Mouse (Mus musculus): Measurements from ENCODE around the gene Wnt3. TPM values are rescaled to one million over a fixed set of nuclear protein-coding genes. Genes with fewer than 3 reads are reported as not detected.

The Wnt3 gene
- polyA plus RNA-seq, 1 experiment from 2014 or later: 14.2 TPM

GRCm38 (mm10) chr11:103848287-103848686 lies 74.3 kb downstream of the Wnt3 start:
- Histone ChIP-seq H3K27me3 (ENCODE audit: control insufficient read depth, insufficient read depth, low read length) (no peaks in the 10 kb centered on the region), H3K4me1 (ENCODE audit: control insufficient read depth, insufficient read depth, low read length) (peaks cover 13% of the 10 kb centered on the region), H3K27ac (ENCODE audit: low read depth, low read length) (no peak overlapping the region), H3K9me3 (ENCODE audit: control insufficient read depth, low read length) (no peaks in the 10 kb centered on the region), H3K4me3 (ENCODE audit: low read depth, low read length) (no peak overlapping the region), H3K36me3 (ENCODE audit: control insufficient read depth, insufficient read depth, low read length) (no peaks in the 10 kb centered on the region; the same call in 1 of the 2 replicates), H3K4me2 (no peak overlapping the region), H3K9ac (ENCODE audit: low read length) (no peak overlapping the region)
- WGBS: 95% methylated on average over 11 of the region's 11 CpGs
- ATAC-seq (ENCODE audit: low FRiP score) (no peak), DNase-seq (ENCODE audit: low spot score, missing footprints) (peak; percentile 53)

- no peaks in the 10 kb centered on the region for H3K27me3 ChIP-seq (ENCODE audit: control insufficient read depth, insufficient read depth, low read length)
- H3K27ac ChIP-seq (ENCODE audit: low read depth, low read length): peak overlapping the region; percentile 76; the same call in 1 of the 2 replicates
- no peak overlapping the region for H3K4me3 ChIP-seq (ENCODE audit: low read depth, low read length)
- no peak overlapping the region for H3K4me2 ChIP-seq
- 46% methylated on average over 16 of the region's 16 CpGs for WGBS
- DNase-seq (ENCODE audit: low spot score, missing footprints) (peak; percentile 86), ATAC-seq (ENCODE audit: low FRiP score) (no peak)
- no peak overlapping the region for H3K9ac ChIP-seq (ENCODE audit: low read length)
- H3K4me1 ChIP-seq (ENCODE audit: control insufficient read depth, insufficient read depth, low read length): peaks cover 27% of the 10 kb centered on the region
- no peaks in the 10 kb centered on the region; the same call in 1 of the 2 replicates for H3K36me3 ChIP-seq (ENCODE audit: control insufficient read depth, insufficient read depth, low read length)
- no peaks in the 10 kb centered on the region for H3K9me3 ChIP-seq (ENCODE audit: control insufficient read depth, low read length)
These were observed 78.8 kb downstream of the Wnt3 start for GRCm38 (mm10) chr11:103852590-103853283.

- Histone ChIP-seq H3K36me3 (ENCODE audit: control insufficient read depth, insufficient read depth, low read length) (no peaks in the 10 kb centered on the region; the same call in 1 of the 2 replicates), H3K9ac (ENCODE audit: low read length) (peak overlapping the region; percentile 24), H3K4me3 (ENCODE audit: low read depth, low read length) (no peak overlapping the region), H3K4me2 (no peak overlapping the region; the same call in 1 of the 2 replicates), H3K27me3 (ENCODE audit: control insufficient read depth, insufficient read depth, low read length) (no peaks in the 10 kb centered on the region), H3K9me3 (ENCODE audit: control insufficient read depth, low read length) (no peaks in the 10 kb centered on the region), H3K4me1 (ENCODE audit: control insufficient read depth, insufficient read depth, low read length) (peaks cover 27% of the 10 kb centered on the region), H3K27ac (ENCODE audit: low read depth, low read length) (peak overlapping the region; percentile 76)
- DNase-seq (ENCODE audit: low spot score, missing footprints) (peak; percentile 90), ATAC-seq (ENCODE audit: low FRiP score) (peak; percentile 34; the same call in 1 of the 2 replicates)
- WGBS: 11% methylated on average over 10 of the region's 10 CpGs
These were observed 79.5 kb downstream of the Wnt3 start for GRCm38 (mm10) chr11:103853284-103853920.

- Histone ChIP-seq H3K9me3 (ENCODE audit: control insufficient read depth, low read length) (no peaks in the 10 kb centered on the region), H3K4me2 (peak overlapping the region; percentile 35; the same call in 1 of the 2 replicates), H3K27ac (ENCODE audit: low read depth, low read length) (peak overlapping the region; percentile 76), H3K4me3 (ENCODE audit: low read depth, low read length) (no peak overlapping the region), H3K27me3 (ENCODE audit: control insufficient read depth, insufficient read depth, low read length) (no peaks in the 10 kb centered on the region), H3K9ac (ENCODE audit: low read length) (no peak overlapping the region), H3K4me1 (ENCODE audit: control insufficient read depth, insufficient read depth, low read length) (peaks cover 27% of the 10 kb centered on the region), H3K36me3 (ENCODE audit: control insufficient read depth, insufficient read depth, low read length) (no peaks in the 10 kb centered on the region; the same call in 1 of the 2 replicates)
- DNase-seq (ENCODE audit: low spot score, missing footprints): peak; percentile 93
- ATAC-seq (ENCODE audit: low FRiP score): peak; percentile 82
- 9% methylated on average over 9 of the region's 9 CpGs for WGBS
These were observed 80.3 kb downstream of the Wnt3 start for GRCm38 (mm10) chr11:103854294-103854693.

GRCm38 (mm10) chr11:103856641-103857040 lies 82.7 kb downstream of the Wnt3 start:
- H3K4me2 ChIP-seq: no peak overlapping the region
- H3K9me3 ChIP-seq (ENCODE audit: control insufficient read depth, low read length): no peaks in the 10 kb centered on the region
- 94% methylated on average over 7 of the region's 7 CpGs for WGBS
- H3K27ac ChIP-seq (ENCODE audit: low read depth, low read length): no peak overlapping the region
- no peaks in the 10 kb centered on the region for H3K36me3 ChIP-seq (ENCODE audit: control insufficient read depth, insufficient read depth, low read length)
- peak; percentile 73 for DNase-seq (ENCODE audit: low spot score, missing footprints)
- peaks cover 34% of the 10 kb centered on the region for H3K4me1 ChIP-seq (ENCODE audit: control insufficient read depth, insufficient read depth, low read length)
- no peak overlapping the region for H3K9ac ChIP-seq (ENCODE audit: low read length)
- no peak overlapping the region for H3K4me3 ChIP-seq (ENCODE audit: low read depth, low read length)
- no peak for ATAC-seq (ENCODE audit: low FRiP score)
- no peaks in the 10 kb centered on the region for H3K27me3 ChIP-seq (ENCODE audit: control insufficient read depth, insufficient read depth, low read length)

GRCm38 (mm10) chr11:103858760-103859159 lies 84.8 kb downstream of the Wnt3 start:
- no peak for DNase-seq (ENCODE audit: low spot score, missing footprints)
- Histone ChIP-seq H3K36me3 (ENCODE audit: control insufficient read depth, insufficient read depth, low read length) (peaks cover 2% of the 10 kb centered on the region; the same call in 1 of the 2 replicates), H3K27me3 (ENCODE audit: control insufficient read depth, insufficient read depth, low read length) (no peaks in the 10 kb centered on the region), H3K9me3 (ENCODE audit: control insufficient read depth, low read length) (no peaks in the 10 kb centered on the region), H3K4me2 (no peak overlapping the region), H3K9ac (ENCODE audit: low read length) (no peak overlapping the region), H3K4me1 (ENCODE audit: control insufficient read depth, insufficient read depth, low read length) (peaks cover 17% of the 10 kb centered on the region), H3K4me3 (ENCODE audit: low read depth, low read length) (no peak overlapping the region), H3K27ac (ENCODE audit: low read depth, low read length) (no peak overlapping the region)
- ATAC-seq (ENCODE audit: low FRiP score): no peak
- WGBS: 71% methylated on average over 5 of the region's 5 CpGs

GRCm38 (mm10) chr11:103859933-103860610 lies 86.1 kb downstream of the Wnt3 start:
- WGBS: 55% methylated on average over 4 of the region's 4 CpGs
- DNase-seq (ENCODE audit: low spot score, missing footprints): no peak
- peaks cover 7% of the 10 kb centered on the region for H3K4me1 ChIP-seq (ENCODE audit: control insufficient read depth, insufficient read depth, low read length)
- H3K4me2 ChIP-seq: no peak overlapping the region
- no peak for ATAC-seq (ENCODE audit: low FRiP score)
- H3K4me3 ChIP-seq (ENCODE audit: low read depth, low read length): no peak overlapping the region
- H3K9ac ChIP-seq (ENCODE audit: low read length): 0 out of 2 replicates have a peak overlapping the region, but pooled peaks have one; percentile 5
- H3K27me3 ChIP-seq (ENCODE audit: control insufficient read depth, insufficient read depth, low read length): no peaks in the 10 kb centered on the region
- peaks cover 2% of the 10 kb centered on the region; the same call in 1 of the 2 replicates for H3K36me3 ChIP-seq (ENCODE audit: control insufficient read depth, insufficient read depth, low read length)
- H3K9me3 ChIP-seq (ENCODE audit: control insufficient read depth, low read length): no peaks in the 10 kb centered on the region
- no peak overlapping the region; the same call in 1 of the 2 replicates for H3K27ac ChIP-seq (ENCODE audit: low read depth, low read length)

- no peak for ATAC-seq (ENCODE audit: low FRiP score)
- no peaks in the 10 kb centered on the region for H3K9me3 ChIP-seq (ENCODE audit: control insufficient read depth, low read length)
- H3K4me1 ChIP-seq (ENCODE audit: control insufficient read depth, insufficient read depth, low read length): peaks cover 7% of the 10 kb centered on the region
- H3K36me3 ChIP-seq (ENCODE audit: control insufficient read depth, insufficient read depth, low read length): peaks cover 2% of the 10 kb centered on the region; the same call in 1 of the 2 replicates
- DNase-seq (ENCODE audit: low spot score, missing footprints): no peak
- H3K27me3 ChIP-seq (ENCODE audit: control insufficient read depth, insufficient read depth, low read length): no peaks in the 10 kb centered on the region
- no peak overlapping the region for H3K4me3 ChIP-seq (ENCODE audit: low read depth, low read length)
- no peak overlapping the region for H3K27ac ChIP-seq (ENCODE audit: low read depth, low read length)
- no peak overlapping the region for H3K4me2 ChIP-seq
- H3K9ac ChIP-seq (ENCODE audit: low read length): no peak overlapping the region
- 86% methylated on average over 8 of the region's 8 CpGs for WGBS
These were observed 89.0 kb downstream of the Wnt3 start for GRCm38 (mm10) chr11:103862951-103863350.

Data from midbrain, embryonic 11.5 days (tissue).